Mouse (Mus musculus): ENCODE measurements around the gene AC109138.7. TPM values are rescaled to one million over a fixed set of nuclear protein-coding genes. Genes with fewer than 3 reads are reported as not detected.
A peak's percentile ranks its signal among the peaks of the same experiment; 100 is the strongest.

AC109138.7 gene
- total RNA-seq, 1 experiment: not detected

- DNase-seq (ENCODE audit: low read depth, low spot score): peak; percentile 67
- in situ Hi-C loops (cut with MboI; ENCODE audit: low sequenced_read_pairs in 2 of 2, unreplicated experiment in 2 of 2): no loop called here
- peak; percentile 57 for TF ChIP-seq ZC3H11A (IDR thresholded peaks at IDR 0.05; ENCODE audit: borderline replicate concordance, low read depth, low read length)
- no peak for TF ChIP-seq ZNF384 (IDR thresholded peaks at IDR 0.05; ENCODE audit: low read depth, low read length)
- TF ChIP-seq HCFC1 (IDR thresholded peaks at IDR 0.05; ENCODE audit: borderline replicate concordance, insufficient read depth, low read length): no peak
- no peak overlapping the region for H3K9ac ChIP-seq (ENCODE audit: insufficient read depth, low read depth, low read length, poor library complexity, severe bottlenecking)
- no peak overlapping the region for H3K27ac ChIP-seq (ENCODE audit: insufficient read depth, low read depth, low read length, poor library complexity, severe bottlenecking)
- H3K9me3 ChIP-seq (ENCODE audit: control insufficient read depth, insufficient read depth, low read depth, low read length): no peaks in the 10 kb centered on the region
- peaks cover 3 to 4% of the 10 kb centered on the region in 2 experiments; a peak in 1 of 4 replicates for H3K4me1 ChIP-seq (ENCODE audit: control insufficient read depth in 2 of 2, insufficient read depth in 2 of 2, low read length in 2 of 2, poor library complexity in 1 of 2)
- H3K4me3 ChIP-seq (ENCODE audit: insufficient read depth in 1 of 2, low read depth in 1 of 2, low read length in 2 of 2, poor library complexity in 1 of 2, severe bottlenecking in 1 of 2): no peak overlapping the region
- no peaks in the 10 kb centered on the region for H3K36me3 ChIP-seq (ENCODE audit: control insufficient read depth, insufficient read depth, low read length, poor library complexity, severe bottlenecking)
Measured at GRCm38 (mm10) chr19:4279487-4279886, 65.3 kb downstream of the AC109138.7 start.

GRCm38 (mm10) chr19:4280425-4280824, 66.3 kb downstream of the AC109138.7 start:
- in situ Hi-C loops (cut with MboI; ENCODE audit: low sequenced_read_pairs in 2 of 2, unreplicated experiment in 2 of 2): no loop called here
- DNase-seq (ENCODE audit: low read depth, low spot score): no peak
- no peaks in the 10 kb centered on the region for H3K36me3 ChIP-seq (ENCODE audit: control insufficient read depth, insufficient read depth, low read length, poor library complexity, severe bottlenecking)
- TF ChIP-seq MAFK (IDR thresholded peaks at IDR 0.05; ENCODE audit: insufficient read depth, low read depth, low read length): no peak
- no peak for TF ChIP-seq ZNF384 (IDR thresholded peaks at IDR 0.05; ENCODE audit: low read depth, low read length)
- no peak for TF ChIP-seq HCFC1 (IDR thresholded peaks at IDR 0.05; ENCODE audit: borderline replicate concordance, insufficient read depth, low read length)
- no peak for TF ChIP-seq CHD2 (IDR thresholded peaks at IDR 0.05; ENCODE audit: low read depth, low read length)
- no peak for TF ChIP-seq ZC3H11A (IDR thresholded peaks at IDR 0.05; ENCODE audit: borderline replicate concordance, low read depth, low read length)
- no peak overlapping the region for H3K9ac ChIP-seq (ENCODE audit: insufficient read depth, low read depth, low read length, poor library complexity, severe bottlenecking)
- no peak overlapping the region for H3K4me3 ChIP-seq (ENCODE audit: insufficient read depth in 1 of 2, low read depth in 1 of 2, low read length in 2 of 2, poor library complexity in 1 of 2, severe bottlenecking in 1 of 2)
- H3K27ac ChIP-seq (ENCODE audit: insufficient read depth, low read depth, low read length, poor library complexity, severe bottlenecking): no peak overlapping the region
- peaks cover 3 to 4% of the 10 kb centered on the region in 2 experiments; a peak in 1 of 4 replicates for H3K4me1 ChIP-seq (ENCODE audit: control insufficient read depth in 2 of 2, insufficient read depth in 2 of 2, low read length in 2 of 2, poor library complexity in 1 of 2)
- H3K9me3 ChIP-seq (ENCODE audit: control insufficient read depth, insufficient read depth, low read depth, low read length): no peaks in the 10 kb centered on the region

Other genes starting within 250 kb of the AC109138.7 start
- gene Aldh3b2, start 242.0 kb upstream of the AC109138.7 start, total RNA-seq (2012; rRNA removed): 0.21 and 0.62 TPM in 2 replicates
- gene Acy3, start 227.8 kb upstream of the AC109138.7 start, total RNA-seq (2012; rRNA removed): 2.1 and 2.4 TPM in 2 replicates
- gene Tbx10, start 221.6 kb upstream of the AC109138.7 start, total RNA-seq (2012; rRNA removed): not detected in 2 replicates
- gene Nudt8, start 213.8 kb upstream of the AC109138.7 start, total RNA-seq (2012; rRNA removed): 22.4 and 27.2 TPM in 2 replicates
- 1.9 and 4.0 TPM in 2 replicates for gene Gm49405, start 213.7 kb upstream of the AC109138.7 start, total RNA-seq (2012; rRNA removed)
- 4.6 and 12.0 TPM in 2 replicates for gene Doc2g, start 211.0 kb upstream of the AC109138.7 start, total RNA-seq (2012; rRNA removed)
- gene Ndufv1, start 201.6 kb upstream of the AC109138.7 start, total RNA-seq (2012; rRNA removed): 182 and 219 TPM in 2 replicates
- 121 and 146 TPM in 2 replicates for gene Gstp1, start 176.4 kb upstream of the AC109138.7 start, total RNA-seq (2012; rRNA removed)
- gene Gstp2, start 168.3 kb upstream of the AC109138.7 start, total RNA-seq (2012; rRNA removed): 67.4 and 138 TPM in 2 replicates
- 3.4 and 3.9 TPM in 2 replicates for gene Gstp3, start 154.8 kb upstream of the AC109138.7 start, total RNA-seq (2012; rRNA removed)
- not detected in 2 replicates for gene Cabp2, start 132.8 kb upstream of the AC109138.7 start, total RNA-seq (2012; rRNA removed)
- gene Cdk2ap2, start 117.2 kb upstream of the AC109138.7 start, total RNA-seq (2012; rRNA removed): 39.6 and 42.7 TPM in 2 replicates
- gene Pitpnm1, start 114.4 kb upstream of the AC109138.7 start, total RNA-seq (2012; rRNA removed): 10.5 and 17.2 TPM in 2 replicates
- 26.9 and 27.9 TPM in 2 replicates for gene Aip, start 88.5 kb upstream of the AC109138.7 start, total RNA-seq (2012; rRNA removed)
- gene Gpr152, start 74.6 kb upstream of the AC109138.7 start, total RNA-seq (2012; rRNA removed): 0.13 and 0.26 TPM in 2 replicates
- 1.3 and 1.8 TPM in 2 replicates for gene Cabp4, start 70.3 kb upstream of the AC109138.7 start, total RNA-seq (2012; rRNA removed)
- 73.8 and 85.3 TPM in 2 replicates for gene Coro1b, start 65.7 kb upstream of the AC109138.7 start, total RNA-seq (2012; rRNA removed)
- gene Ptprcap, start 60.8 kb upstream of the AC109138.7 start, total RNA-seq (2012; rRNA removed): 9.5 and 15.1 TPM in 2 replicates
- gene Rps6kb2, start 51.0 kb upstream of the AC109138.7 start, total RNA-seq (2012; rRNA removed): 19.7 and 26.6 TPM in 2 replicates
- gene Carns1, start 38.9 kb upstream of the AC109138.7 start, total RNA-seq (2012; rRNA removed): 2.3 and 3.3 TPM in 2 replicates
- gene Tbc1d10c, start 23.1 kb upstream of the AC109138.7 start, total RNA-seq (2012; rRNA removed): 2.9 and 3.5 TPM in 2 replicates
- 407 and 426 TPM in 2 replicates for gene Ppp1ca, start 22.3 kb upstream of the AC109138.7 start, total RNA-seq (2012; rRNA removed)
- gene Rad9a, start 12.7 kb upstream of the AC109138.7 start, total RNA-seq (2012; rRNA removed): 33.1 and 42.1 TPM in 2 replicates
- gene Clcf1, start 119 bp upstream of the AC109138.7 start, total RNA-seq (2012; rRNA removed): 2.2 and 2.7 TPM in 2 replicates
- 6.2 and 8.7 TPM in 2 replicates for gene Pold4, start 17.5 kb downstream of the AC109138.7 start, total RNA-seq (2012; rRNA removed)
- 7.3 and 15.1 TPM in 2 replicates for gene Ssh3, start 54.8 kb downstream of the AC109138.7 start, total RNA-seq (2012; rRNA removed)
- gene Ankrd13d, start 68.8 kb downstream of the AC109138.7 start, total RNA-seq (2012; rRNA removed): 5.5 and 8.8 TPM in 2 replicates
- 56.1 and 76.6 TPM in 2 replicates for gene Grk2, start 91.9 kb downstream of the AC109138.7 start, total RNA-seq (2012; rRNA removed)
- 45.6 and 51.5 TPM in 2 replicates for gene Kdm2a, start 183.9 kb downstream of the AC109138.7 start, total RNA-seq (2012; rRNA removed)
- gene Rhod, start 225.1 kb downstream of the AC109138.7 start, total RNA-seq (2012; rRNA removed): 10.9 and 15.5 TPM in 2 replicates